Mouse (Mus musculus): ENCODE measurements around the gene Traf1. TPM values are rescaled to one million over a fixed set of nuclear protein-coding genes. Genes with fewer than 3 reads are reported as not detected.

Gene Traf1
- total RNA-seq, 2 experiments from 2014 or later = 2.6 to 2.8 TPM

DNA sequence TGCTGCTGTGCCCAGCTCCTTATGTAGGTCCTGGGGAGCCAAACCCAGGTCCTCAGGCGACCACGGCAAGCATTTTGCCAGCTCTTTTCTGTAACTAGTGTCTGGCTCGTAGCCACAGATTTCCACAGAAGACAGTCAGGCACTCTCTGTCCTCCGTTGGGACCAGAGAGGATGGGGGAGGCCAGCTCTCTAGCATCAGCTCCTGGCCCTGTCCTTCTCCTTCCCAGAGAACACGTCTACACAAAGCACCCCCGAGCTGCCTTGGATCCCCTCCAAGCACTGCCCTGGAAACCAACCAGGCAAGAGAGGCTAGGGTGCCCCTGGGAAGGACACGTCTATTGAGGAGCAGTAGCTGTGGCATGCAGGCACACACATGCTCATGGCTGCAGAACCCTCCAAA, 7.6 kb upstream of the Traf1 start:
- no peak for DNase-seq (ENCODE audit: low spot score in 2 of 2)

- no peak for DNase-seq (ENCODE audit: low spot score in 2 of 2)
Observed at GRCm38 (mm10) chr2:34966243-34966934, 4.8 kb upstream of the Traf1 start.

DNA sequence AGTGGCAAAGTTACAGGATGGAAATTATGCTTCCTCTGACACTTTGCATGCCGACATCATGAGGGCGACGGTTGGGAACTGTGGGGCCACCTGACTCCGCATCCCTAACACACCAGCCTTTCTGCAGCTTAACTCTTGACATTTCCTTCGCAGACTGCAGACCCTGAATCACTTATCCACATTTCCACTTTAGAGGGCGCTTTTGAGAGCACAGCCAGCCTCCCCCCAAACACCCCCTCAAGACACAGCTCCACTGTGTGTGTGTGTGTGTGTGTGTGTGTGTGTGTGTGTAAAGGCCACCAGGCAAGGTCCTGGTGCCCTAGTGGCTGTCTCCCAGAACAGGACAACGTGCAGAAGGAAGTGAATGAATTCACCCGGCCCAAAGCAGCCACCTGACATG, 4.2 kb upstream of the Traf1 start:
- no peak for DNase-seq (ENCODE audit: low spot score in 2 of 2)

GRCm38 (mm10) chr2:34965293-34965692, 3.7 kb upstream of the Traf1 start:
- DNase-seq (ENCODE audit: low spot score in 2 of 2) = no peak

- DNase-seq (ENCODE audit: low spot score in 2 of 2) = no peak
Observed at GRCm38 (mm10) chr2:34964651-34965050, 3.1 kb upstream of the Traf1 start.

DNA sequence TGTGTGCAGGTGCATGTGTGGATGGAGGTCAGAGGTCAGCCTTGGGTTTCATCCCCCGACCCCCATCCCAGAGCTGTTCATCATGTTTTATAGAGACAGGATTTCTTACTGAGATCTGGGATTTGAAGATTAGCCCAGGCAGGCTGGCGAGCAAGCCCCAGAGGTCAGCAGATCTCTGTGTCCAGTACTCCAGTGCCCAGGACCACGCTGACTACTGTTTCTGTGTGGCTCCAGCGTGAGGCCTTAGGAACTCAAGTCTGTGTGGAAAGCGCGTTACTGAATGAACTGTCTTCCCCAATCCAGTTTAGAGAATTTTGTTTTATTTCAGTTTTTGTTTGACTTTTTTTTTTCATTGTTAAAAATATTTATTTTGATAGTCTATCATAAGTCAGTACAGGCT, 2.7 kb upstream of the Traf1 start:
- DNase-seq (ENCODE audit: low spot score in 2 of 2) = no peak

DNA sequence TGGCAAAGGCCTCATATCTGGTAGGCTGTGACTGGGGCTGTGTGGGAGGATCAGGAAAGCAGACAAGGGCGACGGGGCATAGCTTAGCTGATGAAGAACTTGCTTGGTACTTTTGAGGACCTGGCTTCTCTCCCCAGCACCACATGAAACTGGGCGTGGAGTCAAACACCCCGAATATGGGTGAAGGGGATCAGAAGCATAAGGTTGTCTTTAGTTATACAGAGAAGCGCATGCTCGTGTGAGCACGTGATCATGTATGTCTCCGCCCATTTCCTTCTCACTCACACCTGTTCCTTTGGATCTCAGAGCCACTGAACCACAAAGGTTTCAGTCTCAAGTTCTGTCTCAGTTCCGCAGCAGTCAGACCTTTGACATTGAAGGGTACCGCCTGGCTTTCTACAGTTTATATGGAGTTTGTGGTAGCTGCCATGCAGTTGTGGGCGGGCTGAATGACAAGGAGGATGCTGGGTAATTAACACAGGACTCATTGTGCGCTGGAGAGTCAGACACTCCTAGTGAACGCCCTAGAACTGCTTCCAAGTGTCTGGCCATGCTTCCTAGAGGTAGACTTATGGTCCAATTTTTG, 1.9 kb upstream of the Traf1 start:
- DNase-seq (ENCODE audit: low spot score in 2 of 2) = no peak

DNA sequence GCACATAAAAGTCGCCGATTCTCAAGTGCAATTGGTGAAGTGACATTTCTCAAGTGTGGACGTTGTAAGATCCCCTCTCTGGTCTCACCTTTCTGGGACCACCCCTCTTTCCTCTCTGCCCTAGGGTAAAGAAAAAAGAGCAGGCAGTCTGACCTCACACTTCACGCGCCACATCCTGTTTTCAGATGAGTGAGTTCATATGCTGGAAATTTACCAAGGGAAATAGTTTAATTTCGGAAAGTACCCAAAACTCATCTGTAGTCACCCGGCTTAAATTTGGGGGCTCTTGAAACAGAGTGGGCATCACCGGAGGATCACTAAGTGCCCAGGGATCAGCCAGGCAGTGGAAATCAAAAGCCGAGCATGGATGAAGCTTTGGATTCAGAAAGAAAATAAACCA, 1.3 kb upstream of the Traf1 start:
- DNase-seq (ENCODE audit: low spot score in 2 of 2) = no peak

DNA sequence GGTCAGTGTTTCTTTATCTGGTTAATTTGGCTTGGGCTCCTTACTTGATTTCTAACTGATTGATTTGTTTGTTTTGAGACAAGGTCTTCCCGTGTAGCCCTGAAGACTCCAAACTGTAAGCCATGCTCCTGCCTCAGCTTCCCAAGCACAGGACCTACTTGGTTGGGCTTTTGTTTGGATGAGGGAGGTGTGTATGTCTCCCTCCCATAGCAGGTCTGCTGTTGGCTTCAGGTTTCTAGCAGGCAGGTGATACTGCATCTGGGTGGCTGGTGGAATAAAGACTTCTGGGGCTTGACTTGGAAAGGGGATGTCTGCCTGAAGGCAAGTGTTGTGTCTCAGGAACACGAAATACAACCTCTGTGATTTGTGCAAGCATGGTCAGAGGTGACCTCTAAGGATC, 639 bp upstream of the Traf1 start:
- DNase-seq (ENCODE audit: low spot score in 2 of 2) = no peak

GRCm38 (mm10) chr2:34960966-34961365, 606 bp downstream of the Traf1 start:
- no peak for DNase-seq (ENCODE audit: low spot score in 2 of 2)

GRCm38 (mm10) chr2:34960466-34960865, 1.1 kb downstream of the Traf1 start:
- DNase-seq (ENCODE audit: low spot score in 2 of 2) = no peak

DNA sequence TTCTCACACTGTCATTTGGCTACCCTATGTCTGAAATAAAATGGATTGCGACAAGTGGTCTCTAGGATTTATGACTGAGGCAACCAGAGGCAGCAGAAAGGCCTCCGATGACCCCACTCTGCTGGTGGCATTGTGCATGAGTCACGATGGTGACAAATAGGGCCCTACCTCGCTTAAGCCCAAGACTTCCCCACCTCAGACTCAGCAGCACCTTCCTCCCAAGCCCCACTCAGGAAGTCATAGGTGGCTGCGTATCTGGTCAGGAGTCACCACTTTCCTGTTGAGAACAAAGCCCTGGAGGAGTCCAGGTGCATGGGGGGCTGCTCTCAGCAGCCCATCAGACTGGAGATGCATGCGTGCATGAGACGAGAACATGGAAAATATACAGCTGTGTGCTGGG, 3.0 kb downstream of the Traf1 start:
- no peak for DNase-seq (ENCODE audit: low spot score in 2 of 2)

DNA sequence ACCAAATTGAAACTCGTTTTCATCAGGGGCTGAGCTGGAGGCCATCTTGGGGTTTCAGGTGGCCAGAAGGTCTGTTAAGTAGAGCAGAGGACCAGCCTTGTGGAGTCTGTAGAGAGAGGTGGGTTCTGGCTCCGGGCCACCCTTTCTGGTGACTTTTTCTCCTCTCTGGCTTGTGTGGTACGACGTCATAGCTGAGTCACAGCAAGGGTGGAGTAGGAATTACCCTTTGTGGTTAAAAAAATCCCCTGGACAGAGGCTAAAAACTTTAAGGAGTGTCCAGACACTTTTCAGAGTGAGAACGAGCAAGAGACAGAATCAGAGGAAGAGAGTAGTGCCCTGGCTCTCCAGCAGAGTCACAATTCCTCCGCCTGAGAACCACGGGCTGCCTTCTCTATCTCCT, 3.5 kb downstream of the Traf1 start:
- DNase-seq (ENCODE audit: low spot score in 2 of 2) = no peak

- DNase-seq (ENCODE audit: low spot score in 2 of 2) = no peak
Observed at GRCm38 (mm10) chr2:34957405-34957804, 4.2 kb downstream of the Traf1 start.

DNA sequence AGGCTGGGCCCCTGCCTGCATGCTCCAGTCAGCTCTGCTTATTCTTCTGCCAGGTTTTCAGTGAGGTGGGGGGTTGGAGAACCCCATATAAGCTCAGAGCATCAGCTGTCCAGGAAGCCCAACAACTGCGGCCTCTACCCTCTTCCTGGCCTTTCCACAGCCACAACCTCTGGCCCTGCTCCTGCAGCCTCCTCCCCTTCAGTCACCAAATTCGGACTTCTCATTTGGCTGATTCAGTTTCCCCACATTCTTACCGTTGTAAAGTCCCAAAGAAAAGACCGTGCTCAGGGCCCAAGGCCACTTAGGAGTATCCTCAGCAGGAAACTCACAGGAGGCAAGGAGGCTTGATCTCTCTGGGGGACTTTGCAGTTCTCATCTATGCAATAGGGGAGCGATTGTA, 4.6 kb downstream of the Traf1 start:
- no peak for DNase-seq (ENCODE audit: low spot score in 2 of 2)

DNA sequence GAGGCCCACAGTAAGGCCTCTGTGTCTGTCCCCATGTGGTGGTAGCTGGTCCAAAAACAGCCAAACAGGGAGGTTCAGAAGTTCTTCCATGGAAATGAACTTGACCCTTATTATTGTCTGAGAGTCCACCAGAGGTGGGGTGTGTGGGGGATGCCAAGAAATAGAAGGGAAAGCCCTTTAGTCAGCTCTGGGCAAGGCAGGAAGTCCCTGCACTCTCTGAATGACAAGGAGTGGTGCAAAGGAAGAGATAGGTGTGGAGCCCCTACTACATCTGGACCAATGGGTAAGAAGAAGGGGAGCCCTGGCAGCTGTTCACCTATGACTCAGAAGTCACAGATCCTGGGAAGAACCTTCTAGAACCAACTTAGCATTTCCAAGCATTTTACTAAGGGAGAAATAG, 7.2 kb downstream of the Traf1 start:
- DNase-seq (ENCODE audit: low spot score in 2 of 2) = no peak

GRCm38 (mm10) chr2:34953547-34954116, 7.9 kb downstream of the Traf1 start:
- DNase-seq (ENCODE audit: low spot score in 2 of 2) = no peak

DNA sequence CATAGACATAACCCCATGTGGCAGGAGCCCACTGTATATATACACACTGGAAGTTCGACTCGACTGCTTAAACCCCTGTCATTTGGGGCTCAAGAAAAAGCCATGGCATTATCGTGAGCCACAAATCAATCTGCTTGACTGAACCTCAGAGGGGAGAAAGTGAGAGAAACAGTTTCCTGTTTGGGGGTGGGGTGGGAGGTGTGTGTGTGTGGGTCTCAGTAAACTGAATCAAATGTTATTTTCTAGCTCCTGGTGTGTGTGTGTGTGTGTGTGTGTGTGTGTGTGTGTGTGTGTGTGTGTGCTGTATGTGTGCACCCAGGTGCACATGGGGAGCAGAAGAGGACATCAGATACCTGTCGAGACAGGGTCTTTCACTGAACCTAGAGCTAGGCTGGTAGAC, 8.6 kb downstream of the Traf1 start:
- DNase-seq (ENCODE audit: low spot score in 2 of 2) = no peak

- no peak for DNase-seq (ENCODE audit: low spot score in 2 of 2)
Observed at GRCm38 (mm10) chr2:34951469-34951868, 10.1 kb downstream of the Traf1 start.

DNA sequence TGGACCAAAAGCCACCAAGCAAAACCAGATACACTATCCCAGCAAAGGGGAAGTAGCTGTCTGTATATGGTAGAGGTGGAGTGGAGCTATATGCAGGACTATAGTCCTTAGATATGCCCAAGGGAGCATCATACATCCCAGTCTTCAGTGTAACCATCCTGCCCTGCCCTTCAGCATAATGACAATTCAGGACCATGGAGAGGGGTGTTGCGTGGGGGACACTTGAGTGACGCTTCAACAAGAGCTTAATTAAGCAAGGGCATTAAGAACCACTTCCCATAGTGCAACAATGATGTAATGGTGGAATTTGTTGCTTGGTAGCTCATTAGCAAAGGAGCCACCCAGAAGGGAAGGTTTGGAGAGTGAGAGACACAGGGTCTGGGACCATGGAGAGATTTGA, 12.9 kb downstream of the Traf1 start:
- DNase-seq (ENCODE audit: low spot score in 2 of 2) = no peak

DNA sequence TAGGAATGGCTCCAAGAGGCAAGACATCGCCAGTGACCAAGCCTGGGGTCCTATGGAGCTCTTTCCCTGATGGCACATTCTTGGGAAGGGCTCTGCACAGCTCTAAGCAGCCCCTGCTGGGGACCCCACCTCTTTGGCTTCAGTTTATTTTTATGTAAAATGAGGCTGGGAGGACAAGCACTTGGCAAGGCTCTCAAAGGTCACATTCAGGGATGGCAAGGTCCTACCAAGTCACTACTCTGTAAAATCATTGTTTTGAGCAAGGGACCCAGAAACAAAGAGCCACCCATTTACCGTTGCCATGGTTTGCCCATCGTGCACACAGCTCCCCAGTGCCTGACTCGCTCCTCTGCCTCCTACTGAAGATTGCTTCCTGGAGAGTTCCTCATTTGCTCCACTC, 15.5 kb downstream of the Traf1 start:
- no peak for DNase-seq (ENCODE audit: low spot score in 2 of 2)

DNA sequence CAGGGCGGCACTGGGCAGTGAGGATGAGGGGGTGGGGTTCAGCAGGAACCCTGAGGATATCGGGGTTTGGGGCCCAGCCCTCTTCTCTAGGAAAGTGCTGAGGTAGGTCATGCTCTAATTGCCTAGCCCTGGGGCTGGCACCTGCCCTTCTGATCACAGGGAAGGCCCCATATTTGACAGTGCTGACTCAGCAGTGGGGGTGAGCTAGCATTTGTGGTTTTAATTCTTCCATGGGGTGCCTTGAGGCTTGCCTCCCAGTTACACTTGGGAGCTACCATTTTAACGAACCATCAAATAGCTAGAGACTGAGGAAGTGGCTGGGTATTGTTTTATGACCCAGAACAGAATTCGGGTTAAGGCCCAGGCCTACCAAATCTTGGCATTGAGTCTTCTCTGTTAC, 16.0 kb downstream of the Traf1 start:
- no peak for DNase-seq (ENCODE audit: low spot score in 2 of 2)

GRCm38 (mm10) chr2:34944761-34945160, 16.8 kb downstream of the Traf1 start:
- DNase-seq (ENCODE audit: low spot score in 2 of 2) = peak in 1 of 2 experiments; percentile 56
